Mouse (Mus musculus) limb, embryonic 13.5 days (tissue): ENCODE measurements at regions not wholly inside any gene's neighbourhood (a gene's known extent, or its start where the extent isn't known, plus 50 kb on each side); places are given as distances from the start of the nearest gene placed in this dataset.

Source experiments
- ATAC-seq: fragments of 200-750 bp; cut with Nextera tagmentation; 2 replicates; pipeline ENCODE4 v1.8.0; 2017; ENCODE audit warnings: low read depth, moderate number of reproducible peaks, moderate TSS enrichment; ENCODE audit not compliant: low FRiP score
- H3K27ac ChIP-seq: fragments of 300-500 bp; sonication (generic); 2 replicates; pipeline ENCODE4 v1.5.1; 2015; ENCODE audit warnings: inconsistent platforms, mild to moderate bottlenecking, moderate library complexity
- H3K27me3 ChIP-seq: fragments of 300-500 bp; sonication (generic); 2 replicates; pipeline ENCODE4 v1.6.1; 2015; ENCODE audit warnings: mild to moderate bottlenecking, inconsistent platforms
- H3K36me3 ChIP-seq: fragments of 300-500 bp; sonication (generic); 2 replicates; pipeline ENCODE4 v1.6.1; 2015; ENCODE audit warnings: inconsistent platforms, mild to moderate bottlenecking, moderate library complexity
- H3K4me1 ChIP-seq: fragments of 300-500 bp; sonication (generic); 2 replicates; pipeline ENCODE4 v1.6.1; 2015; ENCODE audit warnings: inconsistent platforms
- H3K4me2 ChIP-seq: fragments of 300-500 bp; sonication (generic); replicated peaks from 2 replicates; pipeline ENCODE4 v1.6.1; 2015; ENCODE audit warnings: inconsistent platforms, mild to moderate bottlenecking, moderate library complexity
- H3K4me3 ChIP-seq: fragments of 300-500 bp; sonication (generic); 2 replicates; pipeline ENCODE4 v1.5.1; 2015; ENCODE audit warnings: moderate library complexity, mild to moderate bottlenecking, inconsistent platforms
- H3K9ac ChIP-seq: fragments of 300-500 bp; sonication (generic); 2 replicates; pipeline ENCODE4 v1.6.1; 2015; ENCODE audit warnings: mild to moderate bottlenecking, inconsistent platforms
- H3K9me3 ChIP-seq: fragments of 300-500 bp; sonication (generic); 2 replicates; pipeline ENCODE4 v1.6.1; 2016; ENCODE audit warnings: inconsistent platforms
- WGBS: fragments of 180-500 bp; shearing (Covaris S2); methylation state at CpG from one replicate; pipeline ENCODE4 v1.1.7; 2015; 5-methylcytosine and 5-hydroxymethylcytosine counted together

- no peak for ATAC-seq
- no peaks in the 10 kb centered on the region for H3K36me3 ChIP-seq
- no peaks in the 10 kb centered on the region for H3K9me3 ChIP-seq
- no peak overlapping the region for H3K4me2 ChIP-seq
- WGBS, result 50% methylated on average over 3 of the region's 3 CpGs
- H3K27ac ChIP-seq, result no peak overlapping the region
- H3K27me3 ChIP-seq, result no peaks in the 10 kb centered on the region
- H3K9ac ChIP-seq, result no peak overlapping the region
- H3K4me3 ChIP-seq, result no peak overlapping the region
- H3K4me1 ChIP-seq, result no peaks in the 10 kb centered on the region
Measured at GRCm38 (mm10) chr12:14415543-14416181, 263.8 kb upstream of the Fam84a start.

GRCm38 (mm10) chr12:14411102-14411501, 259.2 kb upstream of the Fam84a start:
- no peaks in the 10 kb centered on the region for H3K9me3 ChIP-seq
- H3K4me3 ChIP-seq, result no peak overlapping the region
- no peaks in the 10 kb centered on the region for H3K36me3 ChIP-seq
- H3K27me3 ChIP-seq, result no peaks in the 10 kb centered on the region
- H3K9ac ChIP-seq, result no peak overlapping the region
- H3K4me1 ChIP-seq, result no peaks in the 10 kb centered on the region
- no peak overlapping the region for H3K4me2 ChIP-seq
- ATAC-seq, result no peak
- WGBS, result 84% methylated on average over 1 of the region's 1 CpGs
- H3K27ac ChIP-seq, result no peak overlapping the region

- Histone ChIP-seq H3K4me3 (no peak overlapping the region), H3K9ac (no peak overlapping the region), H3K4me2 (no peak overlapping the region), H3K4me1 (no peaks in the 10 kb centered on the region), H3K27me3 (no peaks in the 10 kb centered on the region), H3K36me3 (no peaks in the 10 kb centered on the region), H3K9me3 (no peaks in the 10 kb centered on the region), H3K27ac (no peak overlapping the region)
- WGBS, result 81% methylated on average over 1 of the region's 1 CpGs
- ATAC-seq, result no peak
Measured at GRCm38 (mm10) chr12:14405796-14406195, 253.9 kb upstream of the Fam84a start.

- Histone ChIP-seq H3K4me3 (no peak overlapping the region), H3K27me3 (no peaks in the 10 kb centered on the region), H3K9ac (no peak overlapping the region), H3K36me3 (no peaks in the 10 kb centered on the region), H3K4me2 (no peak overlapping the region), H3K27ac (no peak overlapping the region), H3K9me3 (no peaks in the 10 kb centered on the region), H3K4me1 (no peaks in the 10 kb centered on the region)
- WGBS, result 87% methylated on average over 6 of the region's 6 CpGs
- no peak for ATAC-seq
Measured at GRCm38 (mm10) chr12:14376211-14376610, 224.4 kb upstream of the Fam84a start.

- no peaks in the 10 kb centered on the region for H3K9me3 ChIP-seq
- WGBS, result 37% methylated on average over 5 of the region's 5 CpGs
- H3K4me1 ChIP-seq, result no peaks in the 10 kb centered on the region
- H3K27me3 ChIP-seq, result no peaks in the 10 kb centered on the region
- no peaks in the 10 kb centered on the region for H3K36me3 ChIP-seq
- H3K4me3 ChIP-seq, result no peak overlapping the region
- H3K4me2 ChIP-seq, result no peak overlapping the region
- no peak overlapping the region for H3K9ac ChIP-seq
- ATAC-seq, result no peak
- H3K27ac ChIP-seq, result no peak overlapping the region
Measured at GRCm38 (mm10) chr12:14338244-14338799, 186.5 kb upstream of the Fam84a start.

- Histone ChIP-seq H3K9ac (no peak overlapping the region), H3K27me3 (no peaks in the 10 kb centered on the region), H3K36me3 (no peaks in the 10 kb centered on the region), H3K4me1 (no peaks in the 10 kb centered on the region), H3K9me3 (no peaks in the 10 kb centered on the region), H3K27ac (no peak overlapping the region), H3K4me3 (no peak overlapping the region), H3K4me2 (no peak overlapping the region)
- WGBS, result 72% methylated on average over 3 of the region's 3 CpGs
- ATAC-seq, result no peak
Measured at GRCm38 (mm10) chr12:14337813-14338212, 186.0 kb upstream of the Fam84a start.

- peak; percentile 40; the same call in 1 of the 2 replicates for ATAC-seq
- no peaks in the 10 kb centered on the region for H3K4me1 ChIP-seq
- WGBS, result 77% methylated on average over 3 of the region's 3 CpGs
Measured at GRCm38 (mm10) chr12:14318693-14319092, 166.8 kb upstream of the Fam84a start.

GRCm38 (mm10) chr12:14316392-14316791, 164.5 kb upstream of the Fam84a start:
- no peaks in the 10 kb centered on the region for H3K36me3 ChIP-seq

More at GRCm38 (mm10) chr12:14318693-14319092, 166.8 kb upstream of the Fam84a start:
- H3K27ac ChIP-seq, result no peak overlapping the region
- H3K4me2 ChIP-seq, result no peak overlapping the region
- H3K36me3 ChIP-seq, result no peaks in the 10 kb centered on the region
- no peaks in the 10 kb centered on the region for H3K9me3 ChIP-seq
- no peak overlapping the region for H3K9ac ChIP-seq
- no peaks in the 10 kb centered on the region for H3K27me3 ChIP-seq
- H3K4me3 ChIP-seq, result no peak overlapping the region

GRCm38 (mm10) chr12:14315780-14316179, 163.9 kb upstream of the Fam84a start:
- no peak overlapping the region for H3K9ac ChIP-seq
- no peak overlapping the region for H3K4me3 ChIP-seq
- ATAC-seq, result no peak
- no peaks in the 10 kb centered on the region for H3K4me1 ChIP-seq
- no peak overlapping the region for H3K4me2 ChIP-seq
- H3K27me3 ChIP-seq, result no peaks in the 10 kb centered on the region
- H3K36me3 ChIP-seq, result no peaks in the 10 kb centered on the region
- no peaks in the 10 kb centered on the region for H3K9me3 ChIP-seq
- WGBS, result 73% methylated on average over 5 of the region's 5 CpGs
- no peak overlapping the region for H3K27ac ChIP-seq

More at GRCm38 (mm10) chr12:14316392-14316791, 164.5 kb upstream of the Fam84a start:
- no peak overlapping the region for H3K9ac ChIP-seq
- H3K27ac ChIP-seq, result no peak overlapping the region
- no peaks in the 10 kb centered on the region for H3K9me3 ChIP-seq
- no peak overlapping the region for H3K4me3 ChIP-seq
- ATAC-seq, result no peak
- no peaks in the 10 kb centered on the region for H3K27me3 ChIP-seq
- no peak overlapping the region for H3K4me2 ChIP-seq
- WGBS, result 83% methylated on average over 2 of the region's 2 CpGs
- H3K4me1 ChIP-seq, result no peaks in the 10 kb centered on the region

- Histone ChIP-seq H3K36me3 (no peaks in the 10 kb centered on the region), H3K27ac (no peak overlapping the region), H3K4me3 (no peak overlapping the region), H3K9ac (no peak overlapping the region), H3K27me3 (no peaks in the 10 kb centered on the region), H3K4me2 (no peak overlapping the region), H3K9me3 (no peaks in the 10 kb centered on the region), H3K4me1 (no peaks in the 10 kb centered on the region)
- WGBS, result 78% methylated on average over 2 of the region's 2 CpGs
- no peak for ATAC-seq
Measured at GRCm38 (mm10) chr12:14302366-14302930, 150.6 kb upstream of the Fam84a start.

- H3K4me1 ChIP-seq, result no peaks in the 10 kb centered on the region
- H3K9me3 ChIP-seq, result no peaks in the 10 kb centered on the region
- no peak overlapping the region for H3K9ac ChIP-seq
- H3K4me2 ChIP-seq, result no peak overlapping the region
- 49% methylated on average over 2 of the region's 2 CpGs for WGBS
- no peak overlapping the region for H3K4me3 ChIP-seq
- no peak for ATAC-seq
- no peaks in the 10 kb centered on the region for H3K36me3 ChIP-seq
- no peak overlapping the region for H3K27ac ChIP-seq
- H3K27me3 ChIP-seq, result no peaks in the 10 kb centered on the region
Measured at GRCm38 (mm10) chr12:14301676-14302365, 150.0 kb upstream of the Fam84a start.

- 74% methylated on average over 3 of the region's 3 CpGs for WGBS
- Histone ChIP-seq H3K36me3 (no peaks in the 10 kb centered on the region), H3K4me2 (no peak overlapping the region), H3K27ac (no peak overlapping the region), H3K4me1 (no peaks in the 10 kb centered on the region), H3K9ac (no peak overlapping the region), H3K4me3 (no peak overlapping the region), H3K27me3 (no peaks in the 10 kb centered on the region), H3K9me3 (no peaks in the 10 kb centered on the region)
- no peak for ATAC-seq
Measured at GRCm38 (mm10) chr12:14292083-14292482, 140.2 kb upstream of the Fam84a start.
